Mouse (Mus musculus) urinary bladder, postnatal 0 days (tissue): ENCODE data around the gene Fn3krp. TPM values are rescaled to one million over a fixed set of nuclear protein-coding genes. Genes with fewer than 3 reads are reported as not detected.

Source experiments
- microRNA-seq: library from miRNA; unstranded; fragments of <30 nt; microRNA quantifications from one replicate; pipeline ENCODE4, GENCODE M21; 2016
- polyA plus RNA-seq: library from polyadenylated mRNA; unstranded; fragments of >200 nt; fragmentation: Nextera tagmentation; extraction: Ambion mirVana; gene quantifications from 2 replicates; pipeline ENCODE4 v1.2.1, GENCODE M21; 2015

The Fn3krp gene
- polyA plus RNA-seq: 3.4 TPM in 2 replicates

GRCm38 (mm10) chr11:121420830-121421552, at the start of gene Fn3krp:
Gene Fn3krp (plus strand): TSS chr11:121421401.

GRCm38 (mm10) chr11:121387750-121388553, 33.2 kb upstream of the Fn3krp start, which contains the start of gene Rab40b:
Gene Rab40b (minus strand): TSS chr11:121388251.

GRCm38 (mm10) chr11:121434156-121435155, 13.3 kb downstream of the Fn3krp start, which contains the start of gene Fn3k:
Gene Fn3k (plus strand): TSS chr11:121434913.

DNA sequence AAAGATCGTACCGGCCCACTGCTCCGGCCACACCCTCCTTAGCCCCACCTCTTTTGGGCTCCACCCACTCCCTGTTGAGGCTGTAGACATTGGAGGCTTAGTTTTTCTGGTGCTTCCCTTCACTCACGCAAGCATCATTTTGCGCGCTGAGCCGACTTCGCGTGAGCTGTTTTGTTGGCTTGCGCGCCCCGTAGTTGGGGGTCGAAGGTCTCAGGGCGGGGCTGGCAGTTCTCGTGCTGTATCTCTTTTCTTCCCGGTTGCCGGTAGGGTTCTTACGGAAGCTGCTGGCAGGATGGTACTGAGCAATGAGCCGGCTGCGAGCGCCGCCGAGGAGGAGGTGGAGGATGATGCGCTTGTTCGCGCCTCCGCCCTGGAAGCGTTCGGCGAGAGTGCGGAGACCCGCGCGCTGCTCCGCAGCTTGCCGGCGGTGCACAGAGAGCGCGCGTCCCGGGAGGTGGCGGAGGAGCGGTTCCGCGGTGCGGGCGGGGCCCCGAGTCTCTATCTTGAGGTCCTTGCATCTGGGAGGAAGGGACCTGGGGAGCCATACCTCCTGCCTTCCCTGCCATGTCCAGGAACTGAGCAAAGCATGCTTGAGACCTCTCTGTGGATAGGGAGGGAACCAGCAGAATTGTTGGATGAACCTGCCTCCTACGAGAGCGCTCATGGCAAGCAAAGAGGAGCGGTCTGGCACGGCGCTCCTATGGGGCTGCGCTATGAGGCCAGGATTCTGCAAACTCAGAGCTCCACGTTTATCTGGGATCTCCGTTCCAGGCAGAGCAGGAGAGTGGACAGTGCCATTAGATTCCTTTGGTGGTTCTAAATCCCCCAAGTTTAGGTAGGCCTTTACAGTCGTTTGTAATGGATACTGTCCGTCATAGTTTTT, 30.8 kb downstream of the Fn3krp start, which contains the start of gene Tbcd:
Gene Tbcd (plus strand): TSS at position 197 of the 883 bp plus-strand sequence.

Small RNA genes within 50 kb of the gene (microRNA-seq; reads per million reads assigned to microRNA genes)
- not detected for gene Mir7236

Other genes with a start within 250 kb of the Fn3krp start
- gene Hexdc, start 217.0 kb upstream of the Fn3krp start, polyA plus RNA-seq: 5.7 and 5.8 TPM in 2 replicates
- 15.5 and 16.6 TPM in 2 replicates for gene Ogfod3, start 216.7 kb upstream of the Fn3krp start, polyA plus RNA-seq
- gene Cybc1, start 192.1 kb upstream of the Fn3krp start, polyA plus RNA-seq: 32.2 and 34.3 TPM in 2 replicates
- gene Narf, start 184.1 kb upstream of the Fn3krp start, polyA plus RNA-seq: 19.2 and 20.9 TPM in 2 replicates
- gene Foxk2, start 161.4 kb upstream of the Fn3krp start, polyA plus RNA-seq: 3.7 and 4.3 TPM in 2 replicates
- gene Wdr45b, start 67.0 kb upstream of the Fn3krp start, polyA plus RNA-seq: 53.4 and 56.5 TPM in 2 replicates
- gene Rab40b, start 33.1 kb upstream of the Fn3krp start, polyA plus RNA-seq: 5.2 and 5.8 TPM in 2 replicates
- 0.11 TPM in 1 of 2 replicates, not detected in the other for gene Fn3k, start 13.5 kb downstream of the Fn3krp start, polyA plus RNA-seq
- 31.2 and 32.0 TPM in 2 replicates for gene Tbcd, start 30.5 kb downstream of the Fn3krp start, polyA plus RNA-seq
- gene Zfp750, start 97.9 kb downstream of the Fn3krp start, polyA plus RNA-seq: 7.0 and 8.5 TPM in 2 replicates